Mouse (Mus musculus): ENCODE data around the gene Snrpf. TPM values are rescaled to one million over a fixed set of nuclear protein-coding genes. Genes with fewer than 3 reads are reported as not detected.

Gene Snrpf
- total and polyA plus RNA-seq, 3 experiments, result 54.7 to 138 (median 85.8) TPM

GRCm38 (mm10) chr10:93574966-93575365 is 14.5 kb downstream of the Snrpf start:
- no peak for TF ChIP-seq GATA2 (IDR thresholded peaks at IDR 0.05; ENCODE audit: borderline replicate concordance, low read depth, low read length)
- no peak for TF ChIP-seq POLR2AphosphoS5 (IDR thresholded peaks at IDR 0.05; ENCODE audit: insufficient replicate concordance, low read depth, low read length)
- TF ChIP-seq GATA1 (IDR thresholded peaks at IDR 0.05; ENCODE audit: borderline replicate concordance, low read length), result no peak
- TF ChIP-seq CTCF (IDR thresholded peaks at IDR 0.05; ENCODE audit: low read depth, low read length), result no peak
- no peak for TF ChIP-seq TAL1 (conservative IDR thresholded peaks at IDR 0.05; ENCODE audit: low read depth, low read length)
- peaks cover 2% of the 10 kb centered on the region; the same call in 1 of the 2 replicates for H3K4me1 ChIP-seq (ENCODE audit: insufficient read depth, low read depth, low read length)
- no peak for DNase-seq (ENCODE audit: low spot score)
- no peak overlapping the region for H3K4me3 ChIP-seq (ENCODE audit: low read depth, low read length)
- H3K9me3 ChIP-seq (replicated peaks), result no peaks in the 10 kb centered on the region
- no peak for ATAC-seq (ENCODE audit: extremely low read depth, insufficient number of reproducible peaks, low FRiP score, poor library complexity, severe bottlenecking)
- peaks cover 4% of the 10 kb centered on the region; the same call in 1 of the 2 replicates for H3K27me3 ChIP-seq (ENCODE audit: insufficient read depth, low read length)
- peaks cover 12% of the 10 kb centered on the region for H3K36me3 ChIP-seq (replicated peaks)

- DNase-seq (ENCODE audit: low spot score), result no peak
- TF ChIP-seq TAL1 (conservative IDR thresholded peaks at IDR 0.05; ENCODE audit: low read depth, low read length), result no peak
- TF ChIP-seq GATA1 (IDR thresholded peaks at IDR 0.05; ENCODE audit: borderline replicate concordance, low read length), result no peak
- no peak for TF ChIP-seq POLR2AphosphoS5 (IDR thresholded peaks at IDR 0.05; ENCODE audit: insufficient replicate concordance, low read depth, low read length)
- no peak for TF ChIP-seq GATA2 (IDR thresholded peaks at IDR 0.05; ENCODE audit: borderline replicate concordance, low read depth, low read length)
- TF ChIP-seq CTCF (IDR thresholded peaks at IDR 0.05; ENCODE audit: low read depth, low read length), result no peak
- H3K4me1 ChIP-seq (ENCODE audit: insufficient read depth, low read depth, low read length), result no peaks in the 10 kb centered on the region; the same call in 1 of the 2 replicates
- H3K4me3 ChIP-seq (ENCODE audit: low read depth, low read length), result no peak overlapping the region
- no peaks in the 10 kb centered on the region for H3K9me3 ChIP-seq (replicated peaks)
- H3K27me3 ChIP-seq (ENCODE audit: insufficient read depth, low read length), result peaks cover 9% of the 10 kb centered on the region
- no peak for ATAC-seq (ENCODE audit: extremely low read depth, insufficient number of reproducible peaks, low FRiP score, poor library complexity, severe bottlenecking)
- H3K36me3 ChIP-seq (replicated peaks), result no peaks in the 10 kb centered on the region
These were observed 17.3 kb downstream of the Snrpf start for GRCm38 (mm10) chr10:93572209-93572608.

GRCm38 (mm10) chr10:93568671-93569070 is 20.8 kb downstream of the Snrpf start:
- Histone ChIP-seq H3K4me3 (ENCODE audit: low read depth, low read length) (no peak overlapping the region), H3K27me3 (ENCODE audit: insufficient read depth, low read length) (peaks cover 17% of the 10 kb centered on the region), H3K4me1 (ENCODE audit: insufficient read depth, low read depth, low read length) (no peaks in the 10 kb centered on the region), H3K9me3 (replicated peaks) (no peaks in the 10 kb centered on the region), H3K36me3 (replicated peaks) (no peaks in the 10 kb centered on the region)
- DNase-seq (ENCODE audit: low spot score), result no peak
- no peak for TF ChIP-seq CTCF (IDR thresholded peaks at IDR 0.05; ENCODE audit: low read depth, low read length)
- no peak for TF ChIP-seq POLR2AphosphoS5 (IDR thresholded peaks at IDR 0.05; ENCODE audit: insufficient replicate concordance, low read depth, low read length)
- no peak for TF ChIP-seq GATA1 (IDR thresholded peaks at IDR 0.05; ENCODE audit: borderline replicate concordance, low read length)
- no peak for TF ChIP-seq TAL1 (conservative IDR thresholded peaks at IDR 0.05; ENCODE audit: low read depth, low read length)
- no peak for ATAC-seq (ENCODE audit: extremely low read depth, insufficient number of reproducible peaks, low FRiP score, poor library complexity, severe bottlenecking)

- H3K27me3 ChIP-seq (ENCODE audit: insufficient read depth, low read length), result peaks cover 20% of the 10 kb centered on the region
- TF ChIP-seq CTCF (IDR thresholded peaks at IDR 0.05; ENCODE audit: low read depth, low read length), result no peak
- TF ChIP-seq GATA1 (IDR thresholded peaks at IDR 0.05; ENCODE audit: borderline replicate concordance, low read length), result no peak
- no peak for TF ChIP-seq POLR2AphosphoS5 (IDR thresholded peaks at IDR 0.05; ENCODE audit: insufficient replicate concordance, low read depth, low read length)
- TF ChIP-seq TAL1 (conservative IDR thresholded peaks at IDR 0.05; ENCODE audit: low read depth, low read length), result no peak
- TF ChIP-seq GATA2 (IDR thresholded peaks at IDR 0.05; ENCODE audit: borderline replicate concordance, low read depth, low read length), result no peak
- no peak for ATAC-seq (ENCODE audit: extremely low read depth, insufficient number of reproducible peaks, low FRiP score, poor library complexity, severe bottlenecking)
These were observed 21.5 kb downstream of the Snrpf start for GRCm38 (mm10) chr10:93567841-93568566.

GRCm38 (mm10) chr10:93567066-93567465 is 22.4 kb downstream of the Snrpf start:
- ATAC-seq (ENCODE audit: extremely low read depth, insufficient number of reproducible peaks, low FRiP score, poor library complexity, severe bottlenecking) (no peak), DNase-seq (ENCODE audit: low spot score) (no peak)
- H3K4me1 ChIP-seq (ENCODE audit: insufficient read depth, low read depth, low read length), result no peaks in the 10 kb centered on the region
- no peaks in the 10 kb centered on the region for H3K9me3 ChIP-seq (replicated peaks)
- H3K36me3 ChIP-seq (replicated peaks), result no peaks in the 10 kb centered on the region
- H3K27me3 ChIP-seq (ENCODE audit: insufficient read depth, low read length), result peaks cover 22% of the 10 kb centered on the region
- H3K4me3 ChIP-seq (ENCODE audit: low read depth, low read length), result no peak overlapping the region
- TF ChIP-seq CTCF (IDR thresholded peaks at IDR 0.05; ENCODE audit: low read depth, low read length), result no peak
- TF ChIP-seq POLR2AphosphoS5 (IDR thresholded peaks at IDR 0.05; ENCODE audit: insufficient replicate concordance, low read depth, low read length), result no peak
- TF ChIP-seq GATA1 (IDR thresholded peaks at IDR 0.05; ENCODE audit: borderline replicate concordance, low read length), result no peak
- TF ChIP-seq GATA2 (IDR thresholded peaks at IDR 0.05; ENCODE audit: borderline replicate concordance, low read depth, low read length), result no peak
- no peak for TF ChIP-seq TAL1 (conservative IDR thresholded peaks at IDR 0.05; ENCODE audit: low read depth, low read length)

More at GRCm38 (mm10) chr10:93567841-93568566, 21.5 kb downstream of the Snrpf start:
- DNase-seq (ENCODE audit: low spot score), result no peak
- Histone ChIP-seq H3K36me3 (replicated peaks) (no peaks in the 10 kb centered on the region), H3K4me3 (ENCODE audit: low read depth, low read length) (no peak overlapping the region), H3K9me3 (replicated peaks) (no peaks in the 10 kb centered on the region), H3K4me1 (ENCODE audit: insufficient read depth, low read depth, low read length) (no peaks in the 10 kb centered on the region)

GRCm38 (mm10) chr10:93564518-93565090 is 24.9 kb downstream of the Snrpf start:
- Histone ChIP-seq H3K4me1 (ENCODE audit: insufficient read depth, low read depth, low read length) (no peaks in the 10 kb centered on the region), H3K4me3 (ENCODE audit: low read depth, low read length) (no peak overlapping the region), H3K27me3 (ENCODE audit: insufficient read depth, low read length) (peaks cover 29% of the 10 kb centered on the region), H3K9me3 (replicated peaks) (no peaks in the 10 kb centered on the region), H3K36me3 (replicated peaks) (no peaks in the 10 kb centered on the region)
- DNase-seq (ENCODE audit: low spot score) (no peak), ATAC-seq (ENCODE audit: extremely low read depth, insufficient number of reproducible peaks, low FRiP score, poor library complexity, severe bottlenecking) (no peak)
- no peak for TF ChIP-seq CTCF (IDR thresholded peaks at IDR 0.05; ENCODE audit: low read depth, low read length)
- no peak for TF ChIP-seq TAL1 (conservative IDR thresholded peaks at IDR 0.05; ENCODE audit: low read depth, low read length)
- TF ChIP-seq GATA1 (IDR thresholded peaks at IDR 0.05; ENCODE audit: borderline replicate concordance, low read length), result no peak

All from G1E (cell line).